Mouse (Mus musculus): Measurements from ENCODE around the gene Krt24. TPM values are rescaled to one million over a fixed set of nuclear protein-coding genes. Genes with fewer than 3 reads are reported as not detected.
"Not testable (repeated sequence)": the region's sequence is repeated elsewhere in the genome, so short reads cannot be mapped to it uniquely, and the experiment has no call there.

Krt24 gene
- polyA plus RNA-seq, 1 experiment, result not detected

GRCm38 (mm10) chr11:99265796-99266195 lies 19.3 kb downstream of the Krt24 start:
- no peaks in the 10 kb centered on the region for H3K9me3 ChIP-seq (ENCODE audit: control insufficient read depth, low read length)
- no peaks in the 10 kb centered on the region for H3K36me3 ChIP-seq (ENCODE audit: control insufficient read depth)
- no peaks in the 10 kb centered on the region for H3K4me1 ChIP-seq (ENCODE audit: control insufficient read depth)
- no peak for TF ChIP-seq TAL1 (IDR thresholded peaks at IDR 0.05; ENCODE audit: low read length)
- TF ChIP-seq GATA1 (IDR thresholded peaks at IDR 0.05; ENCODE audit: low read length), result no peak
- H3K27me3 ChIP-seq (ENCODE audit: control insufficient read depth), result no peaks in the 10 kb centered on the region
- no peak overlapping the region for H3K4me3 ChIP-seq (replicated peaks)

- TF ChIP-seq TAL1 (IDR thresholded peaks at IDR 0.05; ENCODE audit: low read length), result no peak
- no peak for TF ChIP-seq GATA1 (IDR thresholded peaks at IDR 0.05; ENCODE audit: low read length)
- no peaks in the 10 kb centered on the region for H3K9me3 ChIP-seq (ENCODE audit: control insufficient read depth, low read length)
- no peaks in the 10 kb centered on the region for H3K4me1 ChIP-seq (ENCODE audit: control insufficient read depth)
- H3K36me3 ChIP-seq (ENCODE audit: control insufficient read depth), result no peaks in the 10 kb centered on the region
- H3K27me3 ChIP-seq (ENCODE audit: control insufficient read depth), result no peaks in the 10 kb centered on the region
- H3K4me3 ChIP-seq (replicated peaks), result no peak overlapping the region
Measured at GRCm38 (mm10) chr11:99265220-99265619, 19.8 kb downstream of the Krt24 start.

GRCm38 (mm10) chr11:99256213-99256612 lies 28.8 kb downstream of the Krt24 start:
- no peaks in the 10 kb centered on the region for H3K27me3 ChIP-seq (ENCODE audit: control insufficient read depth)
- H3K9me3 ChIP-seq (ENCODE audit: control insufficient read depth, low read length), result no peaks in the 10 kb centered on the region
- no peaks in the 10 kb centered on the region for H3K4me1 ChIP-seq (ENCODE audit: control insufficient read depth)
- TF ChIP-seq TAL1 (IDR thresholded peaks at IDR 0.05; ENCODE audit: low read length), result no peak
- no peak for TF ChIP-seq GATA1 (IDR thresholded peaks at IDR 0.05; ENCODE audit: low read length)
- H3K4me3 ChIP-seq (replicated peaks), result no peak overlapping the region
- H3K36me3 ChIP-seq (ENCODE audit: control insufficient read depth), result no peaks in the 10 kb centered on the region

- Histone ChIP-seq H3K4me3 (replicated peaks) (no peak overlapping the region), H3K4me1 (ENCODE audit: control insufficient read depth) (no peaks in the 10 kb centered on the region), H3K9me3 (ENCODE audit: control insufficient read depth, low read length) (no peaks in the 10 kb centered on the region), H3K36me3 (ENCODE audit: control insufficient read depth) (no peaks in the 10 kb centered on the region), H3K27me3 (ENCODE audit: control insufficient read depth) (no peaks in the 10 kb centered on the region)
- TF ChIP-seq TAL1 (IDR thresholded peaks at IDR 0.05; ENCODE audit: low read length), result no peak
- no peak for TF ChIP-seq GATA1 (IDR thresholded peaks at IDR 0.05; ENCODE audit: low read length)
Measured at GRCm38 (mm10) chr11:99255316-99255715, 29.7 kb downstream of the Krt24 start.

- no peaks in the 10 kb centered on the region for H3K4me1 ChIP-seq (ENCODE audit: control insufficient read depth)
- TF ChIP-seq GATA1 (IDR thresholded peaks at IDR 0.05; ENCODE audit: low read length), result no peak
- TF ChIP-seq TAL1 (IDR thresholded peaks at IDR 0.05; ENCODE audit: low read length), result no peak
- H3K4me3 ChIP-seq (replicated peaks), result no peak overlapping the region
- H3K36me3 ChIP-seq (ENCODE audit: control insufficient read depth), result no peaks in the 10 kb centered on the region
- H3K27me3 ChIP-seq (ENCODE audit: control insufficient read depth), result no peaks in the 10 kb centered on the region; the same call in 1 of the 2 replicates
- H3K9me3 ChIP-seq (ENCODE audit: control insufficient read depth, low read length), result no peaks in the 10 kb centered on the region
Measured at GRCm38 (mm10) chr11:99253893-99254292, 31.2 kb downstream of the Krt24 start.

- Histone ChIP-seq H3K36me3 (ENCODE audit: control insufficient read depth) (no peaks in the 10 kb centered on the region), H3K4me1 (ENCODE audit: control insufficient read depth) (no peaks in the 10 kb centered on the region), H3K27me3 (ENCODE audit: control insufficient read depth) (no peaks in the 10 kb centered on the region; the same call in 1 of the 2 replicates), H3K4me3 (replicated peaks) (no peak overlapping the region), H3K9me3 (ENCODE audit: control insufficient read depth, low read length) (no peaks in the 10 kb centered on the region)
- TF ChIP-seq GATA1 (IDR thresholded peaks at IDR 0.05; ENCODE audit: low read length) (no peak), TAL1 (IDR thresholded peaks at IDR 0.05; ENCODE audit: low read length) (no peak)
Measured at GRCm38 (mm10) chr11:99252671-99253070, 32.4 kb downstream of the Krt24 start.

- no peak for TF ChIP-seq GATA1 (IDR thresholded peaks at IDR 0.05; ENCODE audit: low read length)
- no peak for TF ChIP-seq TAL1 (IDR thresholded peaks at IDR 0.05; ENCODE audit: low read length)
- no peaks in the 10 kb centered on the region for H3K4me1 ChIP-seq (ENCODE audit: control insufficient read depth)
- H3K27me3 ChIP-seq (ENCODE audit: control insufficient read depth), result no peaks in the 10 kb centered on the region; the same call in 1 of the 2 replicates
- H3K36me3 ChIP-seq (ENCODE audit: control insufficient read depth), result no peaks in the 10 kb centered on the region
- H3K4me3 ChIP-seq (replicated peaks), result no peak overlapping the region
- H3K9me3 ChIP-seq (ENCODE audit: control insufficient read depth, low read length), result no peaks in the 10 kb centered on the region
Measured at GRCm38 (mm10) chr11:99250666-99251065, 34.4 kb downstream of the Krt24 start.

- Histone ChIP-seq H3K4me3 (replicated peaks) (no peak overlapping the region), H3K36me3 (ENCODE audit: control insufficient read depth) (no peaks in the 10 kb centered on the region), H3K4me1 (ENCODE audit: control insufficient read depth) (no peaks in the 10 kb centered on the region), H3K9me3 (ENCODE audit: control insufficient read depth, low read length) (no peaks in the 10 kb centered on the region), H3K27me3 (ENCODE audit: control insufficient read depth) (no peaks in the 10 kb centered on the region; the same call in 1 of the 2 replicates)
- no peak for TF ChIP-seq TAL1 (IDR thresholded peaks at IDR 0.05; ENCODE audit: low read length)
- no peak for TF ChIP-seq GATA1 (IDR thresholded peaks at IDR 0.05; ENCODE audit: low read length)
Measured at GRCm38 (mm10) chr11:99250241-99250640, 34.8 kb downstream of the Krt24 start.

- H3K27me3 ChIP-seq (ENCODE audit: control insufficient read depth), result peaks cover 2% of the 10 kb centered on the region
- H3K36me3 ChIP-seq (ENCODE audit: control insufficient read depth), result no peaks in the 10 kb centered on the region
- H3K4me1 ChIP-seq (ENCODE audit: control insufficient read depth), result no peaks in the 10 kb centered on the region
- TF ChIP-seq TAL1 (IDR thresholded peaks at IDR 0.05; ENCODE audit: low read length) (no peak), GATA1 (IDR thresholded peaks at IDR 0.05; ENCODE audit: low read length) (no peak)
- no peak overlapping the region for H3K4me3 ChIP-seq (replicated peaks)
- H3K9me3 ChIP-seq (ENCODE audit: control insufficient read depth, low read length), result no peaks in the 10 kb centered on the region
Measured at GRCm38 (mm10) chr11:99249115-99249514, 35.9 kb downstream of the Krt24 start.

- H3K27me3 ChIP-seq (ENCODE audit: control insufficient read depth), result peaks cover 9% of the 10 kb centered on the region
- no peak overlapping the region for H3K4me3 ChIP-seq (replicated peaks)
- H3K9me3 ChIP-seq (ENCODE audit: control insufficient read depth, low read length), result no peaks in the 10 kb centered on the region
- no peaks in the 10 kb centered on the region for H3K4me1 ChIP-seq (ENCODE audit: control insufficient read depth)
- no peaks in the 10 kb centered on the region for H3K36me3 ChIP-seq (ENCODE audit: control insufficient read depth)
- no peak for TF ChIP-seq GATA1 (IDR thresholded peaks at IDR 0.05; ENCODE audit: low read length)
- TF ChIP-seq TAL1 (IDR thresholded peaks at IDR 0.05; ENCODE audit: low read length), result no peak
Measured at GRCm38 (mm10) chr11:99247916-99248315, 37.1 kb downstream of the Krt24 start.

GRCm38 (mm10) chr11:99244519-99244918 lies 40.5 kb downstream of the Krt24 start:
- not testable (repeated sequence) for H3K4me1 ChIP-seq (ENCODE audit: control insufficient read depth); H3K36me3 ChIP-seq (ENCODE audit: control insufficient read depth); H3K9me3 ChIP-seq (ENCODE audit: control insufficient read depth, low read length); H3K4me3 ChIP-seq (replicated peaks)
- peaks cover 12% of the 10 kb centered on the region for H3K27me3 ChIP-seq (ENCODE audit: control insufficient read depth)

Data from erythroblast, embryonic 14.5 days (primary cell).